Mouse (Mus musculus) olfactory bulb, adult 2 months (tissue): ENCODE results near the gene Daxx.

ENCODE experiments used
- CTCF ChIP-seq: fragments of 200-500 bp; IDR thresholded peaks from 2 replicates; pipeline ENCODE4 v1.5.1; 2012; ENCODE audit warnings: low read depth, mild to moderate bottlenecking, low read length, moderate library complexity; ENCODE audit not compliant: insufficient read depth
- POLR2A ChIP-seq: fragments of 200-500 bp; IDR thresholded peaks from 2 replicates; pipeline ENCODE4 v1.6.1; 2012; ENCODE audit warnings: mild to moderate bottlenecking, low read depth, low read length, moderate library complexity; ENCODE audit not compliant: insufficient read depth

DNA sequence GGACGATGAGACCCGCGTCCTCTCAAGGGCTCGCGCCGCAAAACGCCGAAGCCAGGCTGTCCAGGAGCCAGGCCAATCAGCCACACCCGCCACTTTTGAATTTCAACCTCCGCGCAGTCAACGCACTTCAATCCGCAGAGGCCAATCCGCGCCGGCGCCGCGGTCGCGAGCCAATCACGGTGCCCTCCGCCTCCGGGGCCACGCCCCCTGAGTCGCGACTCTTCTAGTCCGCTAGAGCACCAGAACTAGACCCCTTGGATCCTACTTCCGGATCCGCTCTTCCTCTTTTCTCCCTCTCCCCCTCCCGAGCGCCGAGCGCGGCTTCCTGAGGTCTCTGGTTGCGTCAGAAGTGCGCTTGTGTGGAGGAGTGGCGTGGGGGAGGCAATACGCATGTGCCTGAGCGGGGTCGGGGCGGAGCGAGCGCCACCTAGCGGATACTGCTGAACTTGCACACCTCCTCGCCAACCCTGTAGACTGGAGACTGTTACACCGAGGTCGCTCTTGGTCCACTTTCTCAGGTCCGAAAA lies 18.6 kb upstream of the Daxx start, which contains the start of gene Kifc1:
- TF ChIP-seq CTCF (peak; percentile 78), POLR2A (0 out of 2 replicates have a peak, but pooled peaks have one; percentile 18)
